Mouse (Mus musculus) cortical plate, adult 2 months (tissue): ENCODE data around the gene Strn4.

Experiments used
- CTCF ChIP-seq: fragments of 200-500 bp; IDR thresholded peaks from 2 replicates; pipeline ENCODE4 v1.5.1; 2011; ENCODE audit warnings: mild to moderate bottlenecking, control low read depth, low read length; ENCODE audit not compliant: insufficient read depth; ENCODE audit errors: extremely low read depth
- POLR2A ChIP-seq: fragments of 200-500 bp; IDR thresholded peaks from 2 replicates; pipeline ENCODE4 v1.6.1; 2011; ENCODE audit warnings: mild to moderate bottlenecking, low read length, control low read depth; ENCODE audit not compliant: insufficient read depth; ENCODE audit errors: extremely low read depth

GRCm38 (mm10) chr7:16827274-16827673 is 11.6 kb downstream of the Strn4 start:
- TF ChIP-seq CTCF (no peak), POLR2A (no peak)
